16 mouse cellular contexts compared by ENCODE assay signal in the genomic region with DNA sequence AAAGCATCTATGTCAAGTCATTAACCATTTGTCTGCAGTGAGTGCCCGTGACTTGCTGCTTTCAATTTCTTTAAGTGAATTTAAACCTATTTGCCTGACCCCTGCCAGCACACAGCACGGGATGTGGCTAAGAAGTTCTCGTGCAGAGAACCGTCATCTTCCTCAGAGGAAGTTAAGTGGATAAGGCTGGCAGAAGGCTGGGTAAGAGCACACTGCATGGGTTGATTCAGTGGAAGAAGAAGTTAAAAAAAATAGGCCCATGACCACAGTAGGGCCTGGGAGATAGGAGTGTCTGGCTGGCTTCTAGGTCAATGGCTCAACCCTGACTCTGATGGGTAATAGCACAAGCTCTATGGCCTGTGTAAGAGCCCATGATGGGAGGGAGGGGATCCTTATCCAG.
"Had no signal": no experiment of that assay in that cellular context is flagged by ENCODE, and none has a peak within 500 bp of the region (broad histone marks: within the 10 kb centered on the region; RNA-seq: fewer than 3 reads in every experiment).

No protein-coding gene starts in this region.

- H3K27me3 ChIP-seq: neural tube, embryonic 13.5 days; neural tube, embryonic 15.5 days; stomach, embryonic 15.5 days had no signal

- H3K36me3 ChIP-seq: neural tube, embryonic 13.5 days; neural tube, embryonic 15.5 days; stomach, embryonic 15.5 days had no signal

- H3K4me2 ChIP-seq: neural tube, embryonic 13.5 days; neural tube, embryonic 15.5 days; stomach, embryonic 15.5 days had no signal

- H3K4me3 ChIP-seq: neural tube, embryonic 13.5 days; neural tube, embryonic 15.5 days; stomach, embryonic 15.5 days had no signal

- H3K9ac ChIP-seq: neural tube, embryonic 13.5 days; neural tube, embryonic 15.5 days; stomach, embryonic 15.5 days had no signal

- H3K9me3 ChIP-seq: neural tube, embryonic 13.5 days; neural tube, embryonic 15.5 days; stomach, embryonic 15.5 days had no signal

- DNase-seq: retina, postnatal 1 day; right cerebral cortex, adult 18-20 months; right cerebral cortex, postnatal 14 days; right cerebral cortex, postnatal 25 days; right cerebral cortex, postnatal 4 days; spleen, adult 18-20 months; thymus, adult 18-20 months; thymus, adult 2 months; thymus, postnatal 14 days; thymus, postnatal 25 days; thymus, postnatal 36 days; thymus, postnatal 4 days had no signal

- H3K27ac ChIP-seq: neural tube, embryonic 13.5 days; neural tube, embryonic 15.5 days; stomach, embryonic 15.5 days; stomach, postnatal 0 days had no signal
